Mouse (Mus musculus): ENCODE data around the gene Gm3755. TPM values are rescaled to one million over a fixed set of nuclear protein-coding genes. Genes with fewer than 3 reads are reported as not detected.
"Not testable (repeated sequence)": the region's sequence is repeated elsewhere in the genome, so short reads cannot be mapped to it uniquely, and the experiment has no call there.

Gene Gm3755
- 0.17 TPM in 1 of 2 replicates, not detected in the other for polyA plus RNA-seq (2015; fragmentation: Nextera tagmentation; extraction: Ambion mirVana)

DNA sequence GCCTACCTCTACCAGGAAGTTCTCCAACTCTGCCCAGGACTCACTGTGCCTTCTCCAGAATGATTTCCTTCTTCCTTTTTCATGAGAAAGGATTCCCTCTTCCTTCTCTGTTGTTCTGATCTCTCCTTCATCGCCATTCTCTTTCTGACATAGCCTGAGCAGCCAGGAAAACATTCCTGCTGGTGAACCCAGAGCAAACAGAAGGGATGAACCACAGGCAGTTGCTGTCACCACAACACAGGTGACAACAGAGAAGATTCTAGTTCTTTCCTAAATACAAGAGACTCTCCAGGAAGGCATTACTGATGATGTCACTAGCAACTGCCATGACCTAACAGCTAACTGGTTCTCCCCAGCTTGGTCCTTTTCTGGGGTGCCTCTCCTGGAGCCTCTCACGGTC is at the start of gene Gm3755:
Gene Gm3755, minus strand, starts transcription at position 101 of the 400 bp plus-strand sequence.
- not testable (repeated sequence) for H3K27ac ChIP-seq (ENCODE audit: low read length); H3K27me3 ChIP-seq (ENCODE audit: control insufficient read depth, insufficient read depth, low read length); H3K36me3 ChIP-seq (ENCODE audit: control insufficient read depth, insufficient read depth); H3K4me3 ChIP-seq (ENCODE audit: low read length); H3K9ac ChIP-seq (ENCODE audit: low read length); H3K4me2 ChIP-seq (ENCODE audit: low read depth, low read length); H3K9me3 ChIP-seq (replicated peaks; ENCODE audit: control insufficient read depth, low read length); ATAC-seq (replicated peaks; ENCODE audit: extremely low read depth, insufficient read depth, low FRiP score); H3K4me1 ChIP-seq (ENCODE audit: control insufficient read depth, insufficient read depth, low read length)
- WGBS = no CpG with 5 or more reads among the region's 2 CpGs

DNA sequence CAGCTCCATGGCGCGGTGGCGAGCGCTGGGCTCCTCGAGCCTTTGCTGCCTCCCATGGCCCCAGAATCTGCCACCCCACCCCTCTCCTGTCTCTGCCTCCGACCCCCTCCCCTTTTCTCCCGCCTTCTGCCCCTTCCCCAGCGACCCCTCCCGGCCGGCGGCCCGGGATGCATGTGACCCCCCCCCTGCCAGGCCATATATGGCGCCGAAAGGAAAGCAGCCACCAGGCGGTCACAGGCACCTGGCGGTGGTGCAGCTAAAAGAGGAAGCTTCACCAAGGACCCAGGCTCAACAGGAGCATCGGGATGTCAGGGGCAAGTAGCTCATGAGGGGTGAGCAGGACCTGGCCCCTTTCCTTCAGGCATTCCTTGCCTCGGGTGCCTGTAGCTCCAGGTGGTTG is 38.0 kb upstream of the Gm3755 start:
- not testable (repeated sequence) for H3K36me3 ChIP-seq (ENCODE audit: control insufficient read depth, insufficient read depth); H3K9ac ChIP-seq (ENCODE audit: low read length); H3K9me3 ChIP-seq (replicated peaks; ENCODE audit: control insufficient read depth, low read length); H3K4me1 ChIP-seq (ENCODE audit: control insufficient read depth, insufficient read depth, low read length); H3K27ac ChIP-seq (ENCODE audit: low read length); H3K27me3 ChIP-seq (ENCODE audit: control insufficient read depth, insufficient read depth, low read length); ATAC-seq (replicated peaks; ENCODE audit: extremely low read depth, insufficient read depth, low FRiP score)
- WGBS = 2% methylated on average over 11 of the region's 18 CpGs
- peak overlapping the region; percentile 35 for H3K4me3 ChIP-seq (ENCODE audit: low read length)
- H3K4me2 ChIP-seq (ENCODE audit: low read depth, low read length) = peak overlapping the region; percentile 58

- H3K36me3 ChIP-seq (ENCODE audit: control insufficient read depth, insufficient read depth); H3K9me3 ChIP-seq (replicated peaks; ENCODE audit: control insufficient read depth, low read length); H3K27me3 ChIP-seq (ENCODE audit: control insufficient read depth, insufficient read depth, low read length); ATAC-seq (replicated peaks; ENCODE audit: extremely low read depth, insufficient read depth, low FRiP score); H3K9ac ChIP-seq (ENCODE audit: low read length); H3K4me2 ChIP-seq (ENCODE audit: low read depth, low read length); H3K27ac ChIP-seq (ENCODE audit: low read length); H3K4me1 ChIP-seq (ENCODE audit: control insufficient read depth, insufficient read depth, low read length); H3K4me3 ChIP-seq (ENCODE audit: low read length): not testable (repeated sequence)
- WGBS = 27% methylated on average over 1 of the region's 3 CpGs
These were observed 32.9 kb upstream of the Gm3755 start, which contains the start of gene Gm3752 for GRCm38 (mm10) chr14:7483662-7484061. Gm3752 (minus strand) TSS chr14:7483762.

DNA sequence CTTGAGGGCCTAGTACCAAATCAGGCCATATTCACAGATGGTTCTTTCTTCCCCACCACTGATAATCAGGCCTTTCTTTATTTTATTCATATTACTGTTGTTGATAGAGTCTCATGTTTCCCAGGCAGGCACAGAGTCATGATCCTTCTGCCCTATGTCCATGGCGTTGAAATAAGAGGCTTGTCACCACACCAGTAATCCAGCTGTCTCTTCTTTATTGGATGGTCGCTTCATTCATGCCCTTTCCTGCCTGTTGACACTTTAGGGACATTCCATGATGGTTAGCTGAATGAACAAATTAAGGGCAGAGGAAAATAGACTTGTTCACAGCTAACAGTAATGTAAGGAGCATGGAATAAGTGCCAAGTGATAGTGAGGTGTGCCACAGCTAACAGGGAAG is 28.2 kb downstream of the Gm3755 start:
- H3K4me3 ChIP-seq (ENCODE audit: low read length); H3K4me2 ChIP-seq (ENCODE audit: low read depth, low read length); H3K9me3 ChIP-seq (replicated peaks; ENCODE audit: control insufficient read depth, low read length); H3K27ac ChIP-seq (ENCODE audit: low read length); ATAC-seq (replicated peaks; ENCODE audit: extremely low read depth, insufficient read depth, low FRiP score); H3K4me1 ChIP-seq (ENCODE audit: control insufficient read depth, insufficient read depth, low read length); H3K9ac ChIP-seq (ENCODE audit: low read length); H3K36me3 ChIP-seq (ENCODE audit: control insufficient read depth, insufficient read depth); H3K27me3 ChIP-seq (ENCODE audit: control insufficient read depth, insufficient read depth, low read length): not testable (repeated sequence)
- 52% methylated on average over 2 of the region's 2 CpGs for WGBS

Other genes with a start within 250 kb of the Gm3755 start
- gene Gm3727, start 186.2 kb downstream of the Gm3755 start, polyA plus RNA-seq (2015; fragmentation: Nextera tagmentation; extraction: Ambion mirVana) = not detected in 2 replicates
- 1.0 and 1.2 TPM in 2 replicates for gene Gm3739, start 135.9 kb downstream of the Gm3755 start, polyA plus RNA-seq (2015; fragmentation: Nextera tagmentation; extraction: Ambion mirVana)
- not detected in 2 replicates for gene Gm5797, start 118.5 kb downstream of the Gm3755 start, polyA plus RNA-seq (2015; fragmentation: Nextera tagmentation; extraction: Ambion mirVana)
- gene Gm8374, start 85.8 kb downstream of the Gm3755 start, polyA plus RNA-seq (2015; fragmentation: Nextera tagmentation; extraction: Ambion mirVana) = not detected in 2 replicates
- 0.92 TPM in 1 of 2 replicates, not detected in the other for gene Gm3752, start 32.8 kb upstream of the Gm3755 start, polyA plus RNA-seq (2015; fragmentation: Nextera tagmentation; extraction: Ambion mirVana)
- 0.17 and 0.33 TPM in 2 replicates for gene Gm3558, start 117.6 kb upstream of the Gm3755 start, polyA plus RNA-seq (2015; fragmentation: Nextera tagmentation; extraction: Ambion mirVana)
- gene Gm10338, start 144.7 kb upstream of the Gm3755 start, polyA plus RNA-seq (2015; fragmentation: Nextera tagmentation; extraction: Ambion mirVana) = not detected in 2 replicates
- gene Gm10128, start 193.1 kb upstream of the Gm3755 start, polyA plus RNA-seq (2015; fragmentation: Nextera tagmentation; extraction: Ambion mirVana) = not detected in 2 replicates

Measured in heart, embryonic 16.5 days (tissue).